Mouse (Mus musculus): ENCODE results near the gene Hist1h3f.

The Hist1h3f gene

DNA sequence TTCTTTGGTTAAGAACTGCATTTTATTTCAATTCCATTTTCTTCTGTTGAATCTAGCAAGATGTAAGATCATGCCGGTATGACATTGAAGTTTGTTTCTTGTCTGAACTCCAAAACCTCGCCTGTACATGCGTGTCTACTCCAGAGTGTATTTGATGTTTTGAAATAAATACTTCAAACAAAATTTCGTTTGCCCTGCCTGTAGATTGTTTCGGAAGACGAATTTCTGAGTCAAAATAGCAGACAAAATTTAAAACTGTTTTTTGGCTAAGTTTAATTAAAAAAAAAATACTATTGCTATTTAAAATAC is 25.6 kb upstream of the Hist1h3f start:
- no peak for DNase-seq (ENCODE audit: low spot score)

DNA sequence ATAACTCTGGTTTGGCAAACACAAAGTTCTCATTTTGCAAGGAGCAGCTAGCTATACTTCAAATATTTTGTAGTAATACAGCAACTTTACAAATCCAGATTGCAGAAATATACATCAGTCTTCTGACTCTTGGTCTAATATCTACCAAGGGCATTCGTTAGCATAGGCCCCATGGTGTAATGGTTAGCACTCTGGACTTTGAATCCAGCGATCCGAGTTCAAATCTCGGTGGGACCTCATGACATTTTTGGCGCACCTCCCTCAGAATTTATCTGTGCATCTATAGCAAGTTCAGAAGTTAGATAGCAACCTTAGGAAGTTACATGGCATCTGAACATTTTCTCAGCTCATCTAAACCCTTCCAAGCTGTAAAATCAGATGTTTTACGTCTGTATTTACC is 25.0 kb upstream of the Hist1h3f start:
- peak; percentile 42 for DNase-seq (ENCODE audit: low spot score)

DNA sequence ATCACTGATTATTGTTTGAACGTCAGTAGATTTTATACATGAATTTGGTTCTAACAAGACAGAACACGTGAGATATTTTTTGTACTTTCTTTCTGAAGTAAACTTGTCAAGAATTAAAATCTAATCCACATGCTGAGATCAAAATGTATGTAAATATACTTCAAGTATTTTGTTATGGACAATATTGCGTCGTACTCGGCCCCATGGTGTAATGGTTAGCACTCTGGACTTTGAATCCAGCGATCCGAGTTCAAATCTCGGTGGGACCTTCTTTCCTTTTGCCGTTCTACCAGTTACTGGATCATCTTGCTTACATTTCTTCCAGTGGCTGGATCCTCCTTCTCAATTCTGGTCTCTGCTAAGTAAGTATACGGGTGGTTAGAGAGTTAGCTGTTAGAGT is 24.4 kb upstream of the Hist1h3f start:
- DNase-seq (ENCODE audit: low spot score) = peak; percentile 67

DNA sequence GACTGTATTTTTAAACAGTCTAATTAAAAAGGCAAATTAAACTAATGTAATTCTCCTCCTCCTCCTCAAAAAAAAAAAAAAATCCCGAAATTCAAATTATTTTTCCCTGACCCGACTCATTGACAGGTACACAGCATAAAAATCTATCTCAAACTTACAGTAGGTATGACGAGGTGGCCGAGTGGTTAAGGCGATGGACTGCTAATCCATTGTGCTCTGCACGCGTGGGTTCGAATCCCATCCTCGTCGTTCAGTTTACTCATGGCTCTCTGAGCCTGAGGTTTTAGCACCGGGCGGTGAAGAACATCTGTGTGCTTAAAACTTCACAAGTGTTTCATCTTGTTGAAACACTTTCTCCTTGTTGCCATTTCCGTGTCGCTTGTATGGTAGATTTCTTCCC is 22.1 kb upstream of the Hist1h3f start:
- peak; percentile 73 for DNase-seq (ENCODE audit: low spot score)

DNA sequence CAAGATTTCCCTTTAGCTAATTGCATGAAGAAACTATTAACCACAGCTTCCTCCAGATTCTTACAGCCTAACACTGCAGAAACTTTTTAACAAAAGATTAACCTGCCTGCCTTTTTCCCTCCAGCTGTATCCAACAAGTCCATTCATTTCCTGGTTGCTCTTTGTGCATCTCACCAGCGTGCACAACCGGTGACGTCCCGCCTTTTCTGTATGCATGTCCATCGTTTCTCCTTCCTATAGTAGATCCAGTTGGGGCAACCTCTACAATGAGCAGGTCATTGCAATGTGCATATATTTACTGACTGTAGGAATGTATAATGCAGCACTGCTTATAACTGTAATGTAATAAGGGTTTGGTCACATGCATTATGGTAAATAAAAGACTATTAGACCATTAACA is 19.9 kb upstream of the Hist1h3f start:
- DNase-seq (ENCODE audit: low spot score) = no peak

DNA sequence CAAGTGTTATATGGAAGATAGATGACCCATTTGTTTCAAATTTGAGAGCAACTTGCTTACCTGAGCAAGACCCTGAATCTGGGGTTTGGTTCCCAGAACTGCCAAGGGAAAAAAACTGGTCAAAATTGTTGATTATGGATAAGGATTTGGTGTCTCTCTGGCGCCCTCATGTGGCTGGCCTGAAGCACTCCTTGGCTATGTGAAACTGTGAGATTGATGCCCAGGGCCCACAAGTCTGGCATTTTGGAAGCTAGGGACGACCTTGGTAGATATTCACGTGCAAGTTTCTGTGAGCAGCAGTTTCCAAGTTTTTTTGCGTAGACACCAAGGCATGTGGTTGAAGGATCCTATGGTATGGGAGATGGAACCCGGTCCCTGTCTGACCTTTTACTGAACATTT is 19.2 kb upstream of the Hist1h3f start:
- peak; percentile 81 for DNase-seq (ENCODE audit: low spot score)

DNA sequence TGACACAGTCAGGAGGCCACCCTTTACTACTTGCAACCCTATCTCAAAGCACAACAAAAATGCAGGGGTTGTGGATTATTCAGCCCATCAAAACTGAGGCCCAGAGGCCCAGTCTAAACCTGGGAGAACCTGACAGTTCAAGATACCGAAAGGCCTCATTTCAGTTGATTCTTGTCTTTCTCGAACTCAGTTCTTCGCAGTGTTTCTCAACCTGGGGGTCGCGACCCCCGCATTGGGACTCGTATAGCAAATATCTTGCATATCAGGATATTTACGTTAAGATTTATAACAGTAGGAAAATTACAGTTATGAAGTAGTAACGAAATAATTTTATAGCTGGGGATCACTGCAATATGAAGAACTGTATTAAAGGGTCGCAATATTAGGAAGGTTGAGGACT is 18.0 kb upstream of the Hist1h3f start:
- peak; percentile 15 for DNase-seq (ENCODE audit: low spot score)

DNA sequence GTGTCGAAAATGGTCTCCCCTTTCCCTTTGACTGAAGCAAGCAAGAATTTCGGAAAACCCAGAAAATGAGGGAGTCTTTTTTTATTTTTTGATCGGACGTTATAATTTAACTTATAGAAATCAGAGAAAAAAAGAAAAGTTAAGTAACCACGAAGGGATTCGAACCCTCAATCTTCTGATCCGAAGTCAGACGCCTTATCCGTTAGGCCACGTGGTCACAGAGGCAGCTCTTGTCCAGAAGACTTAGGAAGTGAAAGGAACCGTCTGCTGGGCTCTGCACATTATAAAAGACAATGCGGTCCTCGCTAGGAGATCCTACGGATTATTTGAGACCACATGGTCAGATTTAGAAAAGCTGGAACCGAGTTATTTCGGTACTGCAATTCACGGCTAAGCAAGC is 17.5 kb upstream of the Hist1h3f start:
- DNase-seq (ENCODE audit: low spot score) = peak; percentile 85

DNA sequence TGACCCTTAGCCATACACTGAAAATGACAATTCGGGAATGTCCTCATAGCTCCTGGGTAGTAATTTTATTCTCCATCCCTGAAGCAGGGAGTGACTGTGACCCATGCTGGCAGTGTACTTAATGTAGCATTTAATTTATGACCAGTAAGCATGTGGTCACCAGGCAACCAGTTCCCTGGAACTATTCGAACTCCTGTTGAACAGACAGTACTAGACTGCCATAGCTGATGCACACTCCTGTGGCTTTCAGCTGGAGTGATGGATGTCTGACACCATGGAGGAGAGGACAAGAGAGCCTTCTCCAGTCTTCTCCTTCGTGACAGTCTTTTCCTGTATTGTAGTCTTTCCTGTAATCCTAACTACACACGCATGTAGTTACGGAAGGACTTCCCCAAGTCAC is 14.8 kb upstream of the Hist1h3f start:
- DNase-seq (ENCODE audit: low spot score) = no peak

DNA sequence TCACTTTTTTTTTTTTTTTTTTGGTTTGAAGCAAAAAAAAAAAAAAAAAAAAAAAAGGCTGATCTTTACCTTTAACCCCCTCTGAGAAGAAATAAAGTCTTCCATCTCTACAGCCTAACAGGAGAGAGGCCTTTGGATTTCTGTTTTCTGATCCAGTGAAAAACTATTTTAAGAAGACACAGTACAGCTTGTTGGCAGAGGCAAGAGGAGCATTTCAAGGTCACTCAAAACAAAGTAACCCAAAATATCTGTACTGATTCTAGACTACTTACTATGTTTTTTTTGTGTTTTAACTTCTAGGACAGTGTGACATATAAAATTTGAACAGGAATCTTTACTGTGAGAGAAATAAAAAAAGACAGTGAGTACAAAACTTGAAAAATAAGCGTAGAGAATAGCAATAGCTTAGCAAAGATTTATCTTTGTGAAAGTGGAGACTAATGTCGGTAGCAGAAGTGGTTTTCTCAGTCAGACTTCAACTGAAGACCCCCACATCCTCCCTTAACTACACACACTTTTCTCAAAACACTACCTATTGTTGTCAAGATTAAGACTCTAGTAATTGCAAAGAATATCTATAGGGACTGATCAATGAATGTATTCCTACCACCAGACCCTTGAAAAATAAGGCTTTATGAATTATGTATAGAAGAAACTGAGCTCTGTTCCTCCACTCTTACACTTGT is 14.2 kb upstream of the Hist1h3f start:
- DNase-seq (ENCODE audit: low spot score) = no peak

DNA sequence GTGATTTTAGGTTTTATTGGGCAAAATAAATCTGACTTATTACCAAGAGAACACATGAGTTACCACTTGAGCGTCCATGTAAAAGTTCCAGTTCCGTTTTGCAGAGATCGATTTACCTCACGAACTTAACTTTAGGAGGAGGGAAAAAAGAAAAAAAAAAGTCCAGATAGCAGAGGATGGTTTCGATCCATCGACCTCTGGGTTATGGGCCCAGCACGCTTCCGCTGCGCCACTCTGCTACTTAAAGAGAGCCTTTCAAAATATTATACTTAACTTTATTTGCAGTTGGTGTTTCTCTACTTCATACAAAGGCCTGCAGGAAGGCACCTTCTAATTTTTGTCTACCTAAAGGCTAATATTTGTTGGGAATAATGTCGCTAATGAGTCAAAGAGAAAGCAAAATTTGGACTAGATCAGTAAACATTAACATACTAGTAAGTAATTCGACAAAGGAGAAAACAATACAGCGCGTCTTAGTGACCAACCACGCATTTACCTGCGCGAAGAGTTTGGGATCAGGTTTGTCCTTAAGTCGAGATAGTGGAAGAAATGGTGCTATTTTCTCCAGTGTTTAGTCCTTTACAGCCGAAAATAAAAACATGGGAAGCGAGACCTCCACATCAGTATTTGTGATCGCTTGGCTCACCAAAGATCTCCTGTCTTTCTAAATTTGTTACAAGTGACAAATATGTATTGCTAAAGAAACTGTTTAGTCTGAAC is 13.5 kb upstream of the Hist1h3f start:
- peak; percentile 44 for DNase-seq (ENCODE audit: low spot score)

DNA sequence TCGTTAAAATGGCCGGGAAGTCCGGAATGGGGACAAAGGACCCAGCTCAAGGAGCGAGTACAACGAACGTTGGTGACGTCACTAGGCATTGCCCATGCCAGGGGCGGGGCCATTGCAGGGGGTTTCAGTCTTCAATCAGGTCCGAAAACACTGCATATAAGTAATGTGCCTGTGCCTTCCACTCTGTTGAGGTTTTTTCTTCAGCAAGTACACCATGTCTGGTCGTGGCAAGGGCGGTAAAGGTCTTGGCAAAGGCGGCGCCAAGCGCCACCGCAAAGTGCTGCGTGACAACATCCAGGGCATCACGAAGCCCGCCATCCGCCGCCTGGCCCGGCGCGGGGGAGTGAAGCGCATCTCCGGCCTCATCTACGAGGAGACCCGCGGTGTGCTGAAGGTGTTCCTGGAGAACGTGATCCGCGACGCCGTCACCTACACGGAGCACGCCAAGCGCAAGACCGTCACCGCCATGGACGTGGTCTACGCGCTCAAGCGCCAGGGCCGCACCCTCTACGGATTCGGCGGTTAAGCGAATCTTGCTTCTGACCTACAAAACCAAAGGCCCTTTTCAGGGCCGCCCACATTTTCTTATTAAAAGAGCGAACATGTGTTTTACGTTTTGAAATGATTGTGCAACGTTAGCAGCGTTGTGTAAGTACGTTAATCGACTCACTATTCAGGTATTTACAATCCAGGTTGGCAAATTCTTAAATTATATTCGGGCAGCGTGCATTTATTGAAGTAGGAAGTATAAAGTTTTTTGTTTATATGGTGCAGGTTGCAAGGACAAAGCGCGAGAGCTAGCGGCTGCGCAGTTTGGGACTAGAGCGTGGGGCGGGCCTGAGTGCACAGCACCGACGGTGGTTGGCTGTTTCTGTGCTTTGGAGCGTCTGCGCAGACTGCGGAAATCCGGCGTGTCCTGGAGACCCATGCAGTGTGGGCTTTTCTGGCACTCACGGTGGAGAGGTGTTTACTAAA is 12.7 kb upstream of the Hist1h3f start, which contains the start of gene Hist1h4h:
Gene Hist1h4h (plus strand): TSS at position 150 of the 975 bp plus-strand sequence.
- peak; percentile 93 for DNase-seq (ENCODE audit: low spot score)

DNA sequence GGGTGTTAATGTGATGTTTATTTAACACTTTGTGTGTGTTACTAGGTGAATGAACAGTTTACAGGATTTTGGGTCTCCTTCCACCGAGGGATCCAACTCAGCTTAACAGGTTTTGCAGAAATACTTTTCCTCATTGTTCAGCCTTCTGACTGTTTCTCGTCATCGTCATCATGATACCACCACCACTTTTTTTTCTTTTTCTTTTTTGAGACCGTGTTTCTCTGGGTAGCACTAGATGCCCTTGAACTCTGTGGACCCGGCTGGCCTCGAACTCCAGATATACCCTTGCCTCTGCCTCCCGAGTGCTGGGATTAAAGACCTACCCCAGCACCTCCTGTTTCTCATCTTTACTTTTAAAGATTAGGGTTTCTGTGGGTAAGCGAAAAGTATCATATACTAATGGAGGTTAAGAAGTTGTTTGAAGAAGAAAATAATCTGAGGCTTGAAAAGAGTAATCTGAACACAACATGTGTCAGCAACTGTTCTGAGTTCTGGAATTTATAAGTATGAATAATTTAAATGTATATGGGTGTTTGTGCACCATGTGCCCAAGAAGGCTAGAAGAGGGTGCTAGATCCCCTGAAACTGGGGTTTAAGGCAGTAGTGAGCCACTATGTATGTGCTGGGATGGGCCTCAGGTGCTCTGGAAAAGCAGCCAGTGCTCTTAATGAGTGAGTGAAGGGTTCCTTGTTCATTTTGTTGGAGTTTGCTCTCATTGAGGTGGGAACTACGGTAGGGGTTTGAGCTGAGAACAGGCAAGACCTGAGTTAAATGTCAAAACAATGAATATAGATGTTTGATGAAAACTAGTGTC is 11.4 kb upstream of the Hist1h3f start:
- no peak for DNase-seq (ENCODE audit: low spot score)

DNA sequence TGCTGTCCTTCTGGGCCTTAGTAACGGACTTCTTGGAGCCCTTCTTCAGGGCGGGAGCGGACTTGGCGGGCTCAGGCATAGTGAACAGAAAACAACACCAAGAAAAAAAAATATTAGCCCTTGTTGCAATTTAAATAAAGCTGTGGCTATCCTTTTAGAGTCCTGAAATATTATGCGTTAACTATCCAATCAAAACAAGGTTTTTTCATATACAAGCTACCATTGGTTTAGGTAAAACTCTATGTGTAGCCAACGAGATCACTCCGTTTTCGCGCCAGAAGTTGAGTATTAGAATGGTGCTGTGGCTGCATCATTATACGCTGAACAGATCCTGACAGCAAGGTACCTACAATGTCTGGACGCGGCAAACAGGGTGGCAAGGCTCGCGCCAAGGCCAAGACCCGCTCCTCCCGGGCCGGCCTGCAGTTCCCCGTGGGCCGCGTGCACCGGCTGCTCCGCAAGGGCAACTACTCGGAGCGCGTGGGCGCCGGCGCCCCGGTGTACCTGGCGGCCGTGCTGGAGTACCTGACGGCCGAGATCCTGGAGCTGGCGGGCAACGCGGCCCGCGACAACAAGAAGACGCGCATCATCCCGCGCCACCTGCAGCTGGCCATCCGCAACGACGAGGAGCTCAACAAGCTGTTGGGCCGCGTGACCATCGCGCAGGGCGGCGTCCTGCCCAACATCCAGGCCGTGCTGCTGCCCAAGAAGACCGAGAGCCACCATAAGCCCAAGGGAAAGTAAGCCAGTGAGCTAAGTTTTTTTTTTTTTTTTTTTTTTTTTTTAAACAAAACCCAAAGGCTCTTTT is 10.1 kb upstream of the Hist1h3f start, which contains the start of gene Hist1h2af:
Gene Hist1h2af (plus strand): TSS at position 347 of the 808 bp plus-strand sequence.
- DNase-seq (ENCODE audit: low spot score) = peak; percentile 58

DNA sequence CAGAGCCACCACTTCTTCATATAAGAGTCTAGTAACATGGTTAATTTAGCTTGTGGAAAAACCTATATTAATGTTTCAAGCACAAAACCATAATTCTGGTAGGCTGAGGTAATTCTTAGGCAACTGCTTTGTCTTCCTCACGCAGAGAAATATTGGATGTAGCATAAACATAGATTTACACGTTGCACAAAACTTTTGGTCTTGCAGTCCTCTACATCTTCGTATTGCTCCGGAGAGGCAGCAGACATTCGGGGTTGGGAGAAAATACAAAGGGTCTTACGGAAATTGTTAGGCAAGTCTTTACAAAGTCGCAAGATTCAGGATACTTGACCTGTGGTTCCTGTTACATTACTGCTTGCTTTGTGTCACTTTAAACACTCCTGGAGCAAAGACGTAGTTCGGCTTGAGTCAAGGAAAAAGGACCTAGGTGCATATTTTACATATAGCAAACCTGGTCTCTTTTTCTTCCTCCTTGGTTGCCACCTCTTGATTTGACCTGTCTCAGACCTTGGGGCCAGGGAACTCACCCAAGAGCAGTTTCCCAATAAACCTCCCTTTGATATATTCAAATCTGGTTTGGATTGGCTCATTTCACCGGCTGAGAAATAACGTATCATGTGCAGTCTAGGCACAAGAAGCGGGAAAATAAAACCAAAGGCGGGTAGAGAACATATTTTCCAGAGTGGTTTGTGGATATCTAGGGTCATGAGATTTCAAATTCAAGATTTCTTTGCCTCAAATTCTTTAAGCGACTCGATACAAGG is 9.3 kb upstream of the Hist1h3f start:
- DNase-seq (ENCODE audit: low spot score) = no peak

DNA sequence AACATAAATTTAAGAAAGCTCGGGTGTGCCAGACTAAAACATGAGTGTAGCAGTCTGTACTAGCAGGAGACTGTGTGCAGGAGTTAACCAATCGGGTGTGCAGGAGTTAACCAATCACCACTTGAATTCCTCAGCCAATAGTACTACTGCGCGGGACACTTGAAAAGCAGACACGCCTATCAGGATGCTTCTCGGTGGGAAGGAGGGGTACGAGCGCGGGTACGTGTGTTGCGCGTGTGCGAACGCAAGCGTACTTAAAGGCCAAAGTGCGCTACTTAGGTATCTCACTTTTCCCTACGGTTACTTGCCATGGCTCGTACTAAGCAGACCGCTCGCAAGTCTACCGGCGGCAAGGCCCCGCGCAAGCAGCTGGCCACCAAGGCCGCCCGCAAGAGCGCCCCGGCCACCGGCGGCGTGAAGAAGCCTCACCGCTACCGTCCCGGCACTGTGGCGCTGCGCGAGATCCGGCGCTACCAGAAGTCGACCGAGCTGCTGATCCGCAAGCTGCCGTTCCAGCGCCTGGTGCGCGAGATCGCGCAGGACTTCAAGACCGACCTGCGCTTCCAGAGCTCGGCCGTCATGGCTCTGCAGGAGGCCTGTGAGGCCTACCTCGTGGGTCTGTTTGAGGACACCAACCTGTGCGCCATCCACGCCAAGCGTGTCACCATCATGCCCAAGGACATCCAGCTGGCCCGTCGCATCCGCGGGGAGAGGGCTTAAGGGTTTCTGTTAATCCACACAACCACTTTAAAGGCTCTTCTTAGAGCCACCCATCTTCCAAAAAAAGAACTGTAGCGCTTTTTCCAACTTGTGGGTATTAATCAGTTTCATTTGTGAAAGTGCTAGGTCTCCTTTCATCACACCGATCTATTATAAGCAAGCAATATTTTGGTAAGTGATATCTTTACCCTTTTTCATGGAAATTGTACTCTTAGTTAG is 8.4 kb upstream of the Hist1h3f start, which contains the start of gene Hist1h3g:
Gene Hist1h3g (plus strand): TSS at position 286 of the 939 bp plus-strand sequence.
- DNase-seq (ENCODE audit: low spot score) = peak; percentile 73

DNA sequence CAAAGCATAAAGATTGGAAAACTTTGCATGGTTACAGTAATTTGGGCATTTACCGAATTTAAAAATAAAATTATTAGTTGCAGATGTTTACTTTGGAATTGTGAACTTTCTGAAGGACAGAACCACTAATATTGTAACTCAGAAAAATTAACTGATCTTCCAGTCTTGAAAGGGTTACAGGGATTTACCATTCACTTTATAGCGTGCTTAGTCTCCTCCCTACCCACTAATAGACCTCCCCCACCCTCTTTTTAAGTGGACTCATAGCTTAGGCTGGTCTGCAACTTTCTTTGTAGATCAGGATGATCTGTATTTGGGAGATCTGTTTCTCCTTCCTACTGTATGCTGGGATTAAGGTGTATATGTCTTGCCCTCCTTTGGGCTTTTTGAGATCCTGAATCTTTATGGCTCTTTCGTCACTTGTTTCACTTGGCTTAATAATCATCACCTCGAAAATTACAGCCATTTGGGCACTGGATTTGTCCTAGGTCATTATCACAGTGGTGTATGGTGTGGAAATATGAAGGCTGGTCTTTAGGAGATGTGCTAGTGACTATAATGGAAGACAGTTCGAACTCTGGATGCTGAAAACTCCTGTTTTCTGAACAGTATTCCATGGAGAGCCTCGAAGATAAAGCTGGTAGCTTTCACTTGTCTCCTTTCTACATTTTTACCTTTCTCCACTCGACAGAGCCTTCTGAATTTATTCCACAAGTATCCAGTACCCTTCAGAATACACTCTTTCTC is 7.6 kb upstream of the Hist1h3f start:
- no peak for DNase-seq (ENCODE audit: low spot score)

Data from ovary, postnatal 36 days (tissue).